Mouse (Mus musculus): ENCODE measurements around the gene Hmmr. TPM values are rescaled to one million over a fixed set of nuclear protein-coding genes. Genes with fewer than 3 reads are reported as not detected.

The Hmmr gene
- polyA plus RNA-seq, 1 experiment from 2014 or later: 7.0 TPM

DNA sequence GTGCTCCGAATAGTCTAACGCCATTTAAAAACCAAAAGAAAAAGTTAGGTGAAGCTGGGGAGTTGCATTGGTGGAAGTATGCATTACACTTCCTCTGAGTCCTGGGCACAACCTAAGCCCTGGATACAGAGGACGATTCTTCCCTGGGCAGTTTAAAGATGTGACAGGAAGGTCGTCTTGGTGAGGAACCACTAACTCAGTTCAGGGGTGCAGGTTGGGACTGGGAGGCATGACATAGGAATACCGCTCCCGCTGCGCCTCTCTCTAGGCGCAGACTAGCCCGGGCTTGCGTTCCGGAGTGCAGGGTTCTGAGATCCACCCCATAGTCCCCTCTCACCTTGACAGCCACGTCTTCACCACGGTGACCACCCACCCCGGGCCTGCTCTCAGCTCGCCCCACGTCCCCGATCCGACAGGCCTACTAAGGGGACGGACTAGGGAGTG, 21.5 kb upstream of the Hmmr start:
- Histone ChIP-seq H3K4me1 (ENCODE audit: control insufficient read depth, insufficient read depth, low read depth, low read length) (peaks cover 8% of the 10 kb centered on the region), H3K9me3 (ENCODE audit: control insufficient read depth, low read length) (no peaks in the 10 kb centered on the region), H3K27me3 (replicated peaks; ENCODE audit: control insufficient read depth, insufficient read depth, low read length) (no peaks in the 10 kb centered on the region), H3K4me2 (ENCODE audit: low read length) (peak overlapping the region; percentile 93), H3K27ac (ENCODE audit: low read depth, low read length) (peak overlapping the region; percentile 64), H3K9ac (ENCODE audit: low read depth, low read length) (peak overlapping the region; percentile 92), H3K36me3 (ENCODE audit: control insufficient read depth, insufficient read depth, low read length) (no peaks in the 10 kb centered on the region), H3K4me3 (ENCODE audit: low read length) (peak overlapping the region; percentile 94)
- WGBS: 3% methylated on average over 19 of the region's 19 CpGs
- ATAC-seq: no peak; the same call in 1 of the 2 replicates

DNA sequence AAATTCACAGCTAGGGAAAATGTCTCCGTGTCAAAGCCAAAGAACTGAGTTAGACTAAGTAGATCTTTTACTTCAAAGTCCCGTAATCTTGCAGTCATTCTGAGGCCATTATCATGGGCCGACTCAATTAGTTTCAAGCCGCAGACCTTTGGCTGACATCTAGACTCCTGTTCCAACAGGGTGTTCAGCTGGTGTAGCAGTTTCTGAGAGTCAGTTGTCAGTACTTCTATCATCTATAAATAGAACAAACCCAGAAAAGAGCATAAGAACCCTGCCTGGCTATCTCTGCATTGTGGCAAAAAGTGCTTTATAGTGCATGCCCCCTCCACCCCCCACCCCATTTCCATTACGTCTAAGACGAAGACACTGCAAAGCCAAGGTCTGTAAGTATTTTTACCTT, 20.6 kb upstream of the Hmmr start:
- Histone ChIP-seq H3K27ac (ENCODE audit: low read depth, low read length) (no peak overlapping the region), H3K4me3 (ENCODE audit: low read length) (no peak overlapping the region), H3K27me3 (replicated peaks; ENCODE audit: control insufficient read depth, insufficient read depth, low read length) (no peaks in the 10 kb centered on the region), H3K4me1 (ENCODE audit: control insufficient read depth, insufficient read depth, low read depth, low read length) (peaks cover 8% of the 10 kb centered on the region), H3K9ac (ENCODE audit: low read depth, low read length) (no peak overlapping the region), H3K36me3 (ENCODE audit: control insufficient read depth, insufficient read depth, low read length) (no peaks in the 10 kb centered on the region), H3K9me3 (ENCODE audit: control insufficient read depth, low read length) (no peaks in the 10 kb centered on the region), H3K4me2 (ENCODE audit: low read length) (peak overlapping the region; percentile 93)
- WGBS: 83% methylated on average over 6 of the region's 6 CpGs
- no peak for ATAC-seq

DNA sequence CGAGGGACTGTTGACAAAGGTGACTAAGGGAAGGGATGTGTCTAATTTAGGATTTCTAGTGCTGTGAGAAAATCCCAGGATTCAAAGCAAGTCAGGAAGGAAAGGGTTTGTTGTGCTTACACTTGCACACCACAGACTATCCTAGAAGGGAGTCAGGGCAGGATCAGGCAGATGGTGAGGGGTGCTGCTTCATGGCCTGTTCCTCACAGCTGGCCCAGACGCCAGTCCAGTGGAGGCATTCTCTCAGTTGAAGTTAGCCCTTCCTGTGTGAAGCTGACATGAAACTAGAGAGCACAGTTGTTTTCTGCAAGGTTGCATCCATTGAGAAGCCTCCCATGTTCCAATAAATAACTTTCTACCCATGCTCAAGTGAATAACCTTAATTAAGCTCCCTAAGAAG, 14.5 kb upstream of the Hmmr start:
- 72% methylated on average over 2 of the region's 2 CpGs for WGBS
- H3K4me1 ChIP-seq (ENCODE audit: control insufficient read depth, insufficient read depth, low read depth, low read length): no peaks in the 10 kb centered on the region
- H3K36me3 ChIP-seq (ENCODE audit: control insufficient read depth, insufficient read depth, low read length): no peaks in the 10 kb centered on the region
- ATAC-seq: no peak
- no peaks in the 10 kb centered on the region for H3K27me3 ChIP-seq (replicated peaks; ENCODE audit: control insufficient read depth, insufficient read depth, low read length)
- H3K4me3 ChIP-seq (ENCODE audit: low read length): no peak overlapping the region
- no peak overlapping the region for H3K4me2 ChIP-seq (ENCODE audit: low read length)
- no peak overlapping the region for H3K27ac ChIP-seq (ENCODE audit: low read depth, low read length)
- H3K9me3 ChIP-seq (ENCODE audit: control insufficient read depth, low read length): no peaks in the 10 kb centered on the region
- no peak overlapping the region for H3K9ac ChIP-seq (ENCODE audit: low read depth, low read length)

DNA sequence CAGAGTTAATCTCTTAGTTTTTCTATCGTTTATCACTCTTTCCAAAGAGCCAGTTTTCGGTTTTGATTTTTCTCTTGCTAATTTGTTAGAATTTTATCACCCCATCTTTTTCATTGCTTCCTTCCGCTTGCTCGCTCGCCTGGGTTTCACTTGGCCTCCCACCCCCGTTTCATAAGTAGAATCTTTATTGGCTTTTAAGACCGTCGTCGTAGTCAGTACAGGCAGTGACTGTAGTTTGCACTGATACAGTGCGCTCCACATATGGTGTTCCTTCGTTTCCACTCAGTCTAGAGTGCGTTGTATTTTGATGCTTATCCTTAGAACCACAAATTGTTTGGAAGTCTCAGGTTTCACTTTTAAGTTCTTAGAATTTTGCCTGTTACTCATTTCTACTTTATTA, 13.1 kb upstream of the Hmmr start:
- Histone ChIP-seq H3K4me2 (ENCODE audit: low read length) (no peak overlapping the region), H3K9ac (ENCODE audit: low read depth, low read length) (no peak overlapping the region), H3K4me1 (ENCODE audit: control insufficient read depth, insufficient read depth, low read depth, low read length) (no peaks in the 10 kb centered on the region), H3K27me3 (replicated peaks; ENCODE audit: control insufficient read depth, insufficient read depth, low read length) (no peaks in the 10 kb centered on the region), H3K27ac (ENCODE audit: low read depth, low read length) (no peak overlapping the region), H3K36me3 (ENCODE audit: control insufficient read depth, insufficient read depth, low read length) (no peaks in the 10 kb centered on the region; the same call in 1 of the 2 replicates), H3K9me3 (ENCODE audit: control insufficient read depth, low read length) (no peaks in the 10 kb centered on the region), H3K4me3 (ENCODE audit: low read length) (no peak overlapping the region)
- ATAC-seq: no peak
- WGBS: 94% methylated on average over 12 of the region's 12 CpGs

DNA sequence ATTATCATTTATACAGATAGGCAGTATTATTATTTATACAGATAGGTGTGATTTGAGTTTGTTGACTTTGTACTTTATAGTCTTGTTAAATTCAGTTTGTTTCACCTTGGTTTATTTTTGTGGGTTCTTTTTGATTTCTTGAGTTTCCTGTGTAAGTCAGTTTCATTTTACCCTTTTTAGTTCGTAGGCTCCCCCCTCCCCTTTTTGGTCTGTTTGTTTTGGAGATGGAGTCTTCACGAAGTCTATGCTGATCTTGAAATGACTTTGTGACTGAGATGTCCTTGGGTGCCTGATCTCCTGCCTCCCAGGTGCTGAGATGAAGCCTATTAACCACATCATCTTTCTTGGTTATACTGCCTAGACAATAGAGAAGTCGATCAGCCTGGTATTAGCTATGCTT, 11.1 kb upstream of the Hmmr start:
- H3K4me3 ChIP-seq (ENCODE audit: low read length): no peak overlapping the region
- H3K4me2 ChIP-seq (ENCODE audit: low read length): no peak overlapping the region
- WGBS: 81% methylated on average over 3 of the region's 3 CpGs
- H3K27ac ChIP-seq (ENCODE audit: low read depth, low read length): no peak overlapping the region
- H3K27me3 ChIP-seq (replicated peaks; ENCODE audit: control insufficient read depth, insufficient read depth, low read length): no peaks in the 10 kb centered on the region
- H3K4me1 ChIP-seq (ENCODE audit: control insufficient read depth, insufficient read depth, low read depth, low read length): no peaks in the 10 kb centered on the region
- no peak overlapping the region for H3K9ac ChIP-seq (ENCODE audit: low read depth, low read length)
- ATAC-seq: no peak
- peaks cover 5% of the 10 kb centered on the region; the same call in 1 of the 2 replicates for H3K36me3 ChIP-seq (ENCODE audit: control insufficient read depth, insufficient read depth, low read length)
- H3K9me3 ChIP-seq (ENCODE audit: control insufficient read depth, low read length): no peaks in the 10 kb centered on the region

DNA sequence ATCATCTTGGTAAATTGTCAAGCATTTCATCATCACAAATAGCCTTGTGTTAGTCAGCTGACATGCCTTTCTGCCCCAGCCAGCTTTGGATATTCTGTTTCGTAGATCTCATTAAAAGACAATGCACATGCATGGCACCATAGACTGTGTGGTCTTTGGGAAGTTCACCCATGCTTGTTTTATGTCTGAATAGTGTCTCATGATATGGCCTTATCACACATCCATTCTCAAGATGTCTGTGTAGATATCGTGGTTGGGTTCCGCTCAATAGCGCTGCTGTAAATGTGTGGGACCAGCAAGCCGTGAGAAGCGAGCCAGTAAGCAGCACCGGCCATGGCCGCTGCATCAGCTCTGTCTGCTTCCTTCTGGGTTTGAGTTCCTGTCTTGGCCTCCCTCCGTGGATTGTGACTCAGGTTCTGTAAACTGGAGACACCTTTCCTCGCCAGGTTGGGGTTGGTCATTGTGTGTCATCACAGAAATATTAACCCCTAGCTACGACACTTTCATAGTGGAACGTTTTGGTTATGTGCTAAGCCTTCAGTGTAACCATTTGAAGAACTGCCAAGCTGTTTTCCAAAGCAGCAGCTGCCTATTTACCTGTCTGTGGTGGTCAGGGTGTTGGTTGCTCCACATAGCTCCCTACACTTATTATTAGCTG, 8.5 kb upstream of the Hmmr start:
- Histone ChIP-seq H3K4me2 (ENCODE audit: low read length) (no peak overlapping the region), H3K27ac (ENCODE audit: low read depth, low read length) (no peak overlapping the region), H3K36me3 (ENCODE audit: control insufficient read depth, insufficient read depth, low read length) (peaks cover 19% of the 10 kb centered on the region), H3K4me1 (ENCODE audit: control insufficient read depth, insufficient read depth, low read depth, low read length) (no peaks in the 10 kb centered on the region), H3K4me3 (ENCODE audit: low read length) (no peak overlapping the region), H3K9me3 (ENCODE audit: control insufficient read depth, low read length) (no peaks in the 10 kb centered on the region), H3K9ac (ENCODE audit: low read depth, low read length) (no peak overlapping the region), H3K27me3 (replicated peaks; ENCODE audit: control insufficient read depth, insufficient read depth, low read length) (no peaks in the 10 kb centered on the region)
- WGBS: 93% methylated on average over 12 of the region's 12 CpGs
- ATAC-seq: no peak

DNA sequence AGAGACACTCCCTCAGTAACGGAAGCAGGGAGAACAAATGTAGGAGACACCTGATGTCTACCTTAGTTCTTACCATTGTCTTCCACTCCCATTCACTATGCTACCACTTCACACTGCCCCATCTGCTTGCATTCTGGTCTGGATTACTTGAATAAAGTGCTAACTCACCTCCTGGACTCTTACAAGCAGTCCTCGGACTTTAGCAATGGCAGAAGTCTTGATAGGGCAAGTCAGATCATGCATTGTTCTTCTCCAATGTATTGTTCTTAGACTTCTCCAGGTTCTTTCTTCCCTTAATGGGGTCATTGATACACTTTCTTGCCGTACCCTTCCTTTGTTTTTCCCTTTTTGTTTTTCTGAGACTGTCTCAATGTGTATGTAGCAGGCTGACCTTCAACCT, 4.1 kb upstream of the Hmmr start:
- 88% methylated on average over 3 of the region's 3 CpGs for whole genome bisulfite sequencing
- no peaks in the 10 kb centered on the region for H3K27me3 ChIP-seq (replicated peaks; ENCODE audit: control insufficient read depth, insufficient read depth, low read length)
- no peak for ATAC-seq

DNA sequence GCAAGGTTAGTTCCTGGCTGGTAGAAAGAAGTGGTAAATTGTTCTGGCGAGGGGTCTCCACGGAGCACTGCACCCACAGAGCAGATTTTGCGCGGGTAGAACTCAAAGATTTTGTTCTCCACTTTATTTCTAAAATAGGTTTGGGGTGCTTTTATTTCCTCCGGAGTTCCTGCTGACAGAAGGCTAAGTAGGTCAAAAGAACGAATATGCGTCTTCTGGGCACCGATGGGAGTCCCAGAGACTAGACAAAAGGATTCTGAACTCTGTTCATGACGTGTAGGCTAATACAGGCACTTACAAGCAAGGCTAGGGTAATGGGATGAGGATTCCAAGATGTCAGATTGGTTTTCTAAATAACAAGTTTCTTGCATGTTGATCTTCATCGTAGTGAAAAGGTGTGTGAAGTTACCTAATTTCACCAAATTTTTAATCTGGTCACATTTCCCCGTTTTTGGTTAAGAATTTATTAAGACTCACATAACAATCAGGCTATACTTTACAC, 1.1 kb upstream of the Hmmr start:
- H3K4me1 ChIP-seq (ENCODE audit: control insufficient read depth, insufficient read depth, low read depth, low read length): peaks cover 16% of the 10 kb centered on the region
- peak overlapping the region; percentile 95 for H3K4me3 ChIP-seq (ENCODE audit: low read length)
- peak overlapping the region; percentile 92 for H3K9ac ChIP-seq (ENCODE audit: low read depth, low read length)
- no peak for ATAC-seq
- peak overlapping the region; percentile 94 for H3K4me2 ChIP-seq (ENCODE audit: low read length)
- H3K27me3 ChIP-seq (replicated peaks; ENCODE audit: control insufficient read depth, insufficient read depth, low read length): no peaks in the 10 kb centered on the region
- peaks cover 18% of the 10 kb centered on the region for H3K36me3 ChIP-seq (ENCODE audit: control insufficient read depth, insufficient read depth, low read length)
- 4% methylated on average over 11 of the region's 11 CpGs for WGBS
- H3K9me3 ChIP-seq (ENCODE audit: control insufficient read depth, low read length): no peaks in the 10 kb centered on the region
- no peak overlapping the region for H3K27ac ChIP-seq (ENCODE audit: low read depth, low read length)

More for the DNA sequence above, 4.1 kb upstream of the Hmmr start:
- no peaks in the 10 kb centered on the region for H3K9me3 ChIP-seq (ENCODE audit: control insufficient read depth, low read length)
- H3K27ac ChIP-seq (ENCODE audit: low read depth, low read length): no peak overlapping the region
- H3K4me2 ChIP-seq (ENCODE audit: low read length): no peak overlapping the region
- H3K4me3 ChIP-seq (ENCODE audit: low read length): no peak overlapping the region
- peaks cover 16% of the 10 kb centered on the region for H3K4me1 ChIP-seq (ENCODE audit: control insufficient read depth, insufficient read depth, low read depth, low read length)
- H3K36me3 ChIP-seq (ENCODE audit: control insufficient read depth, insufficient read depth, low read length): peaks cover 23% of the 10 kb centered on the region
- no peak overlapping the region for H3K9ac ChIP-seq (ENCODE audit: low read depth, low read length)

DNA sequence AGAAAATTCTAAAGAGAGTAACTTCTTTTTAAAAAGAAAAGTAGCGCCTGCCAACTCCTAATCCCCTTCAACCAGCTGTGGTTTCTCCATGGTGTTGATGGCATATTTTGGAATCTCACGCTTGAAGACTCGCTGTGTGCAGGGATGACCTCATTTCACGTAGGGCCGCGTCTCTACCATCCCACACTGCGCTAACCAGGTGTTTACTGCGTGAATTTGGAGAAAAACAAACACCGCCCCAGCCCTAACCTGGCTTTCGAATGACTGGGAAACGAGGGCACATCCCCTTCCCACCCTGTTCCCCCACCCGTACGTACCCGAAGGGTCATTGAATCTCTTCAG, 254 bp downstream of the Hmmr start:
- H3K9me3 ChIP-seq (ENCODE audit: control insufficient read depth, low read length): no peaks in the 10 kb centered on the region
- peak overlapping the region; percentile 92 for H3K4me2 ChIP-seq (ENCODE audit: low read length)
- 1% methylated on average over 14 of the region's 14 CpGs for WGBS
- H3K27me3 ChIP-seq (replicated peaks; ENCODE audit: control insufficient read depth, insufficient read depth, low read length): no peaks in the 10 kb centered on the region
- peaks cover 13% of the 10 kb centered on the region for H3K36me3 ChIP-seq (ENCODE audit: control insufficient read depth, insufficient read depth, low read length)
- H3K9ac ChIP-seq (ENCODE audit: low read depth, low read length): 0 out of 2 replicates have a peak overlapping the region, but pooled peaks have one; percentile 27
- no peak overlapping the region for H3K27ac ChIP-seq (ENCODE audit: low read depth, low read length)
- peak overlapping the region; percentile 95 for H3K4me3 ChIP-seq (ENCODE audit: low read length)
- peaks cover 16% of the 10 kb centered on the region for H3K4me1 ChIP-seq (ENCODE audit: control insufficient read depth, insufficient read depth, low read depth, low read length)
- ATAC-seq: no peak
